Mouse (Mus musculus) liver, embryonic 11.5 days (tissue): ENCODE measurements around the gene Glo1. TPM values are rescaled to one million over a fixed set of nuclear protein-coding genes. Genes with fewer than 3 reads are reported as not detected.

Experiments
- ATAC-seq: fragments of 200-750 bp; cut with Nextera tagmentation; replicated peaks from 2 replicates; pipeline ENCODE4 v1.8.0; 2017; ENCODE audit warnings: moderate number of reproducible peaks, mild to moderate bottlenecking, moderate TSS enrichment, moderate library complexity; ENCODE audit not compliant: low FRiP score
- DNase-seq: peaks from one replicate; pipeline ENCODE4 v3.0.0-alpha.2; 2017; ENCODE audit warnings: low spot score
- H3K27ac ChIP-seq: fragments of 300-500 bp; sonication (generic); 2 replicates; pipeline ENCODE4 v1.5.1; 2014; ENCODE audit warnings: mild to moderate bottlenecking, low read depth, low read length, control low read depth
- H3K27me3 ChIP-seq: fragments of 300-500 bp; sonication (generic); replicated peaks from 2 replicates; pipeline ENCODE4 v1.6.1; 2014; ENCODE audit warnings: low read length, mixed read lengths; ENCODE audit not compliant: control insufficient read depth, insufficient read depth
- H3K36me3 ChIP-seq: fragments of 300-500 bp; sonication (generic); 2 replicates; pipeline ENCODE4 v1.6.1; 2014; ENCODE audit warnings: mild to moderate bottlenecking, low read length, moderate library complexity, mixed read lengths; ENCODE audit not compliant: control insufficient read depth, insufficient read depth
- H3K4me1 ChIP-seq: fragments of 300-500 bp; sonication (generic); replicated peaks from 2 replicates; pipeline ENCODE4 v1.6.1; 2014; ENCODE audit warnings: low read length, mixed read lengths; ENCODE audit not compliant: control insufficient read depth, insufficient read depth
- H3K4me2 ChIP-seq: fragments of 300-500 bp; sonication (generic); 2 replicates; pipeline ENCODE4 v1.6.1; 2014; ENCODE audit warnings: mild to moderate bottlenecking, control low read depth, moderate library complexity
- H3K4me3 ChIP-seq: fragments of 300-500 bp; sonication (generic); 2 replicates; pipeline ENCODE4 v1.5.1; 2014; ENCODE audit warnings: low read depth, low read length, control low read depth
- H3K9ac ChIP-seq: fragments of 300-500 bp; sonication (generic); 2 replicates; pipeline ENCODE4 v1.6.1; 2014; ENCODE audit warnings: low read depth, low read length, control low read depth
- H3K9me3 ChIP-seq: fragments of 300-500 bp; sonication (generic); 2 replicates; pipeline ENCODE4 v1.6.1; 2016; ENCODE audit warnings: low read length, inconsistent platforms, mixed read lengths; ENCODE audit not compliant: control insufficient read depth
- WGBS: fragments of 180-500 bp; shearing (Covaris S2); extraction: QIAGEN DNeasy Blood & Tissue Kit; methylation state at CpG from one replicate; pipeline ENCODE4 v1.1.7; 2014; 5-methylcytosine and 5-hydroxymethylcytosine counted together
- polyA plus RNA-seq: library from polyadenylated mRNA; unstranded; fragments of >200 nt; fragmentation: Nextera tagmentation; extraction: Ambion mirVana; gene quantifications from 2 replicates; pipeline ENCODE4 v1.2.1, GENCODE M21; 2014

Glo1 gene
- polyA plus RNA-seq, 1 experiment from 2014 or later: 310 TPM

- peaks cover 18% of the 10 kb centered on the region for H3K4me1 ChIP-seq
- 47% methylated on average over 8 of the region's 8 CpGs for WGBS
- H3K36me3 ChIP-seq: no peaks in the 10 kb centered on the region
- DNase-seq: no peak
- H3K9me3 ChIP-seq: no peaks in the 10 kb centered on the region
- no peak for ATAC-seq
- H3K27me3 ChIP-seq: no peaks in the 10 kb centered on the region
- H3K4me3 ChIP-seq: no peak overlapping the region
- H3K4me2 ChIP-seq: no peak overlapping the region
- H3K9ac ChIP-seq: no peak overlapping the region
- H3K27ac ChIP-seq: no peak overlapping the region
These were observed 56.5 kb downstream of the Glo1 start for GRCm38 (mm10) chr17:30570173-30570572.

- Histone ChIP-seq H3K9ac (no peak overlapping the region), H3K4me1 (peaks cover 5% of the 10 kb centered on the region; the same call in 1 of the 2 replicates), H3K27ac (no peak overlapping the region), H3K9me3 (no peaks in the 10 kb centered on the region), H3K4me3 (no peak overlapping the region), H3K27me3 (no peaks in the 10 kb centered on the region), H3K36me3 (no peaks in the 10 kb centered on the region), H3K4me2 (no peak overlapping the region)
- no peak for ATAC-seq
- no peak for DNase-seq
These were observed 58.2 kb downstream of the Glo1 start for GRCm38 (mm10) chr17:30568473-30568872.

- WGBS: 82% methylated on average over 7 of the region's 7 CpGs
- no peak overlapping the region for H3K27ac ChIP-seq
- no peak overlapping the region for H3K4me3 ChIP-seq
- no peak overlapping the region for H3K9ac ChIP-seq
- no peaks in the 10 kb centered on the region for H3K27me3 ChIP-seq
- ATAC-seq (no peak), DNase-seq (no peak)
- H3K9me3 ChIP-seq: no peaks in the 10 kb centered on the region
- no peaks in the 10 kb centered on the region for H3K36me3 ChIP-seq
- no peak overlapping the region for H3K4me2 ChIP-seq
- peaks cover 3% of the 10 kb centered on the region; the same call in 1 of the 2 replicates for H3K4me1 ChIP-seq
These were observed 61.7 kb downstream of the Glo1 start for GRCm38 (mm10) chr17:30564971-30565370.

- Histone ChIP-seq H3K4me1 (no peaks in the 10 kb centered on the region), H3K9me3 (no peaks in the 10 kb centered on the region), H3K27me3 (no peaks in the 10 kb centered on the region), H3K4me3 (no peak overlapping the region), H3K4me2 (no peak overlapping the region), H3K27ac (no peak overlapping the region), H3K36me3 (no peaks in the 10 kb centered on the region), H3K9ac (no peak overlapping the region)
- DNase-seq (no peak), ATAC-seq (no peak)
- WGBS: 81% methylated on average over 3 of the region's 3 CpGs
These were observed 62.3 kb downstream of the Glo1 start for GRCm38 (mm10) chr17:30564407-30564806.

GRCm38 (mm10) chr17:30563484-30564075 is 63.1 kb downstream of the Glo1 start:
- ATAC-seq (no peak), DNase-seq (no peak)
- no peaks in the 10 kb centered on the region for H3K36me3 ChIP-seq
- H3K4me3 ChIP-seq: no peak overlapping the region
- WGBS: 66% methylated on average over 6 of the region's 6 CpGs
- no peaks in the 10 kb centered on the region for H3K4me1 ChIP-seq
- no peak overlapping the region for H3K4me2 ChIP-seq
- no peak overlapping the region for H3K9ac ChIP-seq
- no peaks in the 10 kb centered on the region for H3K27me3 ChIP-seq
- no peaks in the 10 kb centered on the region for H3K9me3 ChIP-seq
- H3K27ac ChIP-seq: no peak overlapping the region

GRCm38 (mm10) chr17:30562770-30563169 is 63.9 kb downstream of the Glo1 start:
- no peaks in the 10 kb centered on the region for H3K9me3 ChIP-seq
- no peak overlapping the region for H3K4me2 ChIP-seq
- ATAC-seq: no peak
- no peaks in the 10 kb centered on the region for H3K4me1 ChIP-seq
- no peak overlapping the region for H3K27ac ChIP-seq
- H3K4me3 ChIP-seq: no peak overlapping the region
- WGBS: 82% methylated on average over 2 of the region's 2 CpGs
- DNase-seq: no peak
- no peaks in the 10 kb centered on the region for H3K27me3 ChIP-seq
- H3K9ac ChIP-seq: no peak overlapping the region
- H3K36me3 ChIP-seq: no peaks in the 10 kb centered on the region

- 38% methylated on average over 3 of the region's 3 CpGs for WGBS
- Histone ChIP-seq H3K4me3 (no peak overlapping the region), H3K36me3 (no peaks in the 10 kb centered on the region), H3K27ac (no peak overlapping the region), H3K9ac (no peak overlapping the region), H3K4me2 (no peak overlapping the region), H3K4me1 (no peaks in the 10 kb centered on the region), H3K27me3 (no peaks in the 10 kb centered on the region), H3K9me3 (no peaks in the 10 kb centered on the region)
- ATAC-seq (no peak), DNase-seq (no peak)
These were observed 67.1 kb downstream of the Glo1 start for GRCm38 (mm10) chr17:30559536-30559935.

- WGBS: 70% methylated on average over 2 of the region's 2 CpGs
- Histone ChIP-seq H3K4me2 (no peak overlapping the region), H3K9ac (no peak overlapping the region), H3K4me3 (no peak overlapping the region), H3K27ac (no peak overlapping the region), H3K27me3 (no peaks in the 10 kb centered on the region), H3K36me3 (no peaks in the 10 kb centered on the region), H3K9me3 (no peaks in the 10 kb centered on the region), H3K4me1 (no peaks in the 10 kb centered on the region)
- ATAC-seq: no peak
- no peak for DNase-seq
These were observed 68.0 kb downstream of the Glo1 start for GRCm38 (mm10) chr17:30558623-30559022.

GRCm38 (mm10) chr17:30556512-30556911 is 70.2 kb downstream of the Glo1 start:
- ATAC-seq: no peak
- H3K4me1 ChIP-seq: no peaks in the 10 kb centered on the region
- DNase-seq: no peak
- 91% methylated on average over 3 of the region's 3 CpGs for WGBS
- H3K4me2 ChIP-seq: no peak overlapping the region
- H3K27ac ChIP-seq: no peak overlapping the region
- no peaks in the 10 kb centered on the region for H3K27me3 ChIP-seq
- H3K4me3 ChIP-seq: no peak overlapping the region
- H3K36me3 ChIP-seq: no peaks in the 10 kb centered on the region
- no peaks in the 10 kb centered on the region for H3K9me3 ChIP-seq
- no peak overlapping the region for H3K9ac ChIP-seq
